Mouse (Mus musculus) liver, adult 2 months (tissue): ENCODE measurements around the gene Adra1d. TPM values are rescaled to one million over a fixed set of nuclear protein-coding genes. Genes with fewer than 3 reads are reported as not detected.

ENCODE experiments used
- DNase-seq: peaks from one replicate; pipeline ENCODE4 v3.0.0-alpha.2; 2011; ENCODE audit warnings: low read depth, low spot score; ENCODE audit errors: extremely low read depth
- H3K27ac ChIP-seq: fragments of 200-500 bp; replicated peaks from 2 replicates; pipeline ENCODE4 v1.5.1; 2012; ENCODE audit warnings: low read depth, mild to moderate bottlenecking, control low read depth, inconsistent platforms, low read length; ENCODE audit not compliant: insufficient read depth
- H3K27me3 ChIP-seq: fragments of 200-500 bp; 2 replicates; pipeline ENCODE4 v1.6.1; 2012; ENCODE audit warnings: mild to moderate bottlenecking, moderate library complexity, low read length, inconsistent platforms; ENCODE audit not compliant: control insufficient read depth, insufficient read depth
- H3K36me3 ChIP-seq: fragments of 200-500 bp; 2 replicates; pipeline ENCODE4 v1.6.1; 2012; ENCODE audit warnings: low read length, inconsistent platforms; ENCODE audit not compliant: control insufficient read depth, insufficient read depth
- H3K4me1 ChIP-seq: fragments of 200-500 bp; 2 replicates; pipeline ENCODE4 v1.6.1; 2011; ENCODE audit warnings: low read length; ENCODE audit not compliant: control insufficient read depth, insufficient read depth
- H3K4me3 ChIP-seq: fragments of 200-500 bp; 2 replicates; pipeline ENCODE4 v1.5.1; 2011; ENCODE audit warnings: low read depth, mild to moderate bottlenecking, control low read depth, low read length, moderate library complexity; ENCODE audit not compliant: insufficient read depth
- H3K79me2 ChIP-seq: fragments of 200-500 bp; 2 replicates; pipeline ENCODE4 v1.6.1; 2012; ENCODE audit warnings: inconsistent platforms, mild to moderate bottlenecking, low read length, moderate library complexity; ENCODE audit not compliant: control insufficient read depth, insufficient read depth
- H3K9ac ChIP-seq: fragments of 200-500 bp; 2 replicates; pipeline ENCODE4 v1.6.1; 2012; ENCODE audit warnings: low read depth, mild to moderate bottlenecking, control low read depth, inconsistent platforms, low read length
- CTCF ChIP-seq: fragments of 200-500 bp; IDR thresholded peaks from 2 replicates; pipeline ENCODE4 v1.5.1; 2011; ENCODE audit warnings: low read depth, low read length, control low read depth
- POLR2A ChIP-seq: fragments of 200-500 bp; IDR thresholded peaks from 2 replicates; pipeline ENCODE4 v1.6.1; 2011; ENCODE audit warnings: low read length, control low read depth; ENCODE audit not compliant: insufficient read depth; ENCODE audit errors: extremely low read depth
- WGBS: fragments of 180-500 bp; shearing (Covaris S2); methylation state at CpG from one replicate; pipeline ENCODE4 v1.1.7; 2018; 5-methylcytosine and 5-hydroxymethylcytosine counted together
- polyA plus RNA-seq: library from polyadenylated mRNA; depleted of rRNA; stranded (reverse); fragments of >200 nt; gene quantifications from 2 replicates; pipeline ENCODE4 v1.2.3, GENCODE M21; 2012
- total RNA-seq: library from RNA; depleted of rRNA; stranded (reverse); fragments of >200 nt; gene quantifications from 2 replicates; pipeline ENCODE4 v1.2.3, GENCODE M21; 2014

Gene Adra1d
- total and polyA plus RNA-seq, 2 experiments, result 0.22 TPM; not detected in 1

DNA sequence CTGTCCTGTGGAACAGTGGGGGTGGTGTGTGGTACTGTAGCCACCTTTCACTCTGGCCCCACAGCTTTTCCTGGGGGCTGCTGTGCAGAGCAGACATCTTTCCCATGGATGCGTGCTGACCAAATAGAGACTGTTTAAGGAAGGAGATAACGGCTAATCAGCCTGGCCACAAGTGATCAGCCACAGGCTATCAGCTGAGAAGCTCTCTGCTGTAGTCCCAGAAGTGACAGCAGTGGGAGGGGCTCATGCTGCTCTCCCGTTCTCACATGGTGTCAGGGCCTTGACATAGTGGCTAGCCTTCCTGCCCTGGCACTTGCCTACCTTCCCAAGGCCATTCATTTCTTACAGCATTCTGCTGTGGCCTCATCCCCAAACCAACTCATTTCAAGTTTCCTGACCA lies 43.3 kb downstream of the Adra1d start:
- Histone ChIP-seq H3K4me3 (no peak overlapping the region), H3K27ac (no peak overlapping the region), H3K36me3 (no peaks in the 10 kb centered on the region), H3K9ac (no peak overlapping the region), H3K79me2 (no peaks in the 10 kb centered on the region), H3K27me3 (no peaks in the 10 kb centered on the region), H3K4me1 (no peaks in the 10 kb centered on the region)
- WGBS, result 56% methylated on average over 3 of the region's 3 CpGs
- DNase-seq, result no peak
- TF ChIP-seq CTCF (no peak), POLR2A (no peak)

DNA sequence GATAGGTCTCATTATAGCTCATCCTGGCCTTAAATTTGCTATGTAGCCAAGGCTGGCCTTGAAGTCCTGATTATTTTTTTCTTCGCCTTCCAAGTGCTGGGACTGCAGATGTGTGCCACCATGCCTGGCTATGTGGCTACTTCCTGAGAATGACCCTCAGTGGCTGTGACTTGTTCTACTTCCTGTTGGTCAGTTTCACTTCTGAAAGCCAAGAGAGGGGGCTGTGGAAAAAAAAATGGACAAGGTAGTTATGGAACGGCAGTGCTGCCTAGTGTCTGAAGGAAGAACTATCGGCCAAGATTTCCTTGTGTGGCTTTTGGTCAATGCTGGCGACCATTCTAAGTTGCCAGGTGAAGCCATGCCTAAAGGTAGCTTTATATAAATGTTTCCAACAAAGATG lies 44.5 kb downstream of the Adra1d start:
- WGBS, result 81% methylated on average over 4 of the region's 4 CpGs
- no peak for DNase-seq
- H3K27ac ChIP-seq, result no peak overlapping the region
- H3K4me3 ChIP-seq, result no peak overlapping the region
- H3K36me3 ChIP-seq, result no peaks in the 10 kb centered on the region
- H3K9ac ChIP-seq, result no peak overlapping the region
- TF ChIP-seq CTCF (no peak), POLR2A (no peak)
- no peaks in the 10 kb centered on the region for H3K27me3 ChIP-seq
- no peaks in the 10 kb centered on the region for H3K79me2 ChIP-seq
- H3K4me1 ChIP-seq, result no peaks in the 10 kb centered on the region

DNA sequence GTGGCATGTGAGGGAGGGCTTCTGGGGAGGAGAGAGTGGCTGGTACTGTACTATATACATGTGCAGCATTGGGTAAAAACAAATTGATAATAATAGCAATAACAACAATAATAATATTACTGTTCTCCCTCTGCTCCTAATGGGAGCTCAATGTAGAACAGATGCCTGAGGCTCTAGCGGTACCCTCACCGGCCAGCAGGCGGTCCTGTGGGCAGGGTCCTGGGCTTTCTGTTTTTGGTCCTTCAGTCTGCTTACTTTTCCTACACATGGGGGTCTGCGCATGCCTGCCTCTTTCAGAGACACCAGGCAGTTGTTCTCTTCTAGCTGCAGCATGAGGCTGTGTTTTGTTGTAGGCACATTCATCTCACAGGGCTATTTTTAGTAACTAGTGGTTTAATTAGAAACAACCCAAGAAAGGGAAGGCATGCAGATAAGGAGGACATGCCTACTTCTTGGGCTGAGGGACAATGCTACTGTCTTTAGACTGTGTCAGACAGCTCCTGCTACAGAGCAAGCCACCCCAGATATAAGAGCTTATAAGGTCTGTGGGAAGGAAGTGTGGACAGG lies 47.9 kb downstream of the Adra1d start:
- Histone ChIP-seq H3K79me2 (no peaks in the 10 kb centered on the region), H3K9ac (no peak overlapping the region), H3K27ac (no peak overlapping the region), H3K4me3 (no peak overlapping the region), H3K4me1 (no peaks in the 10 kb centered on the region), H3K36me3 (no peaks in the 10 kb centered on the region), H3K27me3 (no peaks in the 10 kb centered on the region)
- no peak for DNase-seq
- 90% methylated on average over 4 of the region's 4 CpGs for WGBS
- no peak for TF ChIP-seq POLR2A
- TF ChIP-seq CTCF, result no peak

DNA sequence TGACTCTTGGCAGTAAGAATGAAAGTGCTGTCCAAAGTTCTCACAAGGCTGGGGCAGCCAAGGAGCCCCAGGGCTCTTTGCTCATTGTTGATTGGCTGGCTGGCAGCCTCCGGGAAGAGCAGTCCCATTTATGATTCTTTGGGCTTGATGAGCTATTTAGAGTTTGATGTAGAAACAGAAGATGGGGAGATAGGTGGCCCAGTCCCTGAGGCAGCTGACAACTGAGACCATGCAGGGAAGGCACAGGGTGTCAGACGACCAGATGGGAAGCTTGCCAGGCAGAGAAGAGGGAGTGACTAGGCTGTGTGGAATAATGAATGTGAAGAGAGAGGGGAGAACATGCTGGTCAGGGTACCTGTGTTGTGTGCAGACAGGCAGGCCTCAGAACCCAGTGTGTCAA lies 48.6 kb downstream of the Adra1d start:
- Histone ChIP-seq H3K4me1 (no peaks in the 10 kb centered on the region), H3K4me3 (no peak overlapping the region), H3K36me3 (no peaks in the 10 kb centered on the region), H3K27me3 (no peaks in the 10 kb centered on the region), H3K79me2 (no peaks in the 10 kb centered on the region), H3K9ac (no peak overlapping the region), H3K27ac (no peak overlapping the region)
- WGBS, result 34% methylated on average over 2 of the region's 2 CpGs
- TF ChIP-seq CTCF, result no peak
- no peak for TF ChIP-seq POLR2A
- DNase-seq, result no peak

DNA sequence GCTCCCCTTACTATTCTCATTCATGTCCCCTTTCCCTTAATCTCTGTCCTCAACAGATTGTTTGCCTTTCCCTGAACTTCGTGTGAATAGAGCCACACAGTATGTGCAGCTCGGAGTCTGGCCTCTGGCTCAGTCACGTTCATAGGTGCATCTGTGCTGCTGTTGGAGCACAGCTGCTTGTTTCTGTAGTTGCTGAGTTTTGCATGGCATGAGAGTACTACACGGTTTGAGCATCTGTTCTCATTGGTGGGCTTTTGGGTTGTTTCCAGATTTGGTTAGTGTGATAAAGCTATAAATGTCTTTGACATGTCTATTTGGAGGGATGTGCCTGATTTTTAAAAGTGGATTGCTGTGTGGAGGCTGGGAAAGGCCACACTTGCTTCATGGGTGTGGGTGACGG lies 51.6 kb downstream of the Adra1d start:
- no peaks in the 10 kb centered on the region for H3K36me3 ChIP-seq
- no peaks in the 10 kb centered on the region for H3K79me2 ChIP-seq
- H3K9ac ChIP-seq, result no peak overlapping the region
- H3K4me1 ChIP-seq, result no peaks in the 10 kb centered on the region
- H3K27ac ChIP-seq, result no peak overlapping the region
- no peak for DNase-seq
- 75% methylated on average over 5 of the region's 5 CpGs for WGBS
- TF ChIP-seq POLR2A (no peak), CTCF (no peak)
- no peak overlapping the region for H3K4me3 ChIP-seq
- no peaks in the 10 kb centered on the region for H3K27me3 ChIP-seq

DNA sequence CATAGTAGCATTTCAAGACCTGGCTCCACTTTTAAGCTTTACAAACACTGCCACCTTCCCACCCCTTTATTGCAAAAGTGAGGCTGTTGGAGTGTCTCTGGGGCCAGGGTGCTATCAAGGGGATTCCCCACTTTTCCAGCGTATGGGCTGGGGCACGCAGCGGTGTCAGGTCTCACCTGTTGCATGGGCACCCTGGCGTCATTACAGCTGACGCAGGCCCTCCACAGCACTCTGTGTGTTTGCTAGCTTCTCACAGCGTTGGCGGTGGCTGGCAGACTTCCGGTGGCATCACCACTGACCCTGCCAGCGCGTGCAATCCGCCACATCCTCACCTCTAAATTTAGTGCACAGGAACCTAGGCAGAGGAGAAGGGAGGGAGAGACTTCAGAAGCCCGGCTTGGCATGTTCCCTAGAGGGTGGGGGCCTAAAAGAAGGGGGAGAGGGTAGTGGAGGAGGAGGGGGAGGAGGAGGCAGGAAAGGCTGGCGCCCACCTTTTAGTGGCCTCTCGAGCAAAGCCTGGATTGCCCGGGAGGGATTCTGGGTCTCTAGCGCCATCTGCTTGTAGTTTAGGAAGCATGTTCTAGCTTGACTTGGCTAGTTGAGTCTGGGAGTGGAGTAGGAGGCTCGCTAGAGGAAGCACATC lies 52.3 kb downstream of the Adra1d start:
- Histone ChIP-seq H3K79me2 (no peaks in the 10 kb centered on the region), H3K9ac (no peak overlapping the region), H3K36me3 (no peaks in the 10 kb centered on the region), H3K4me1 (no peaks in the 10 kb centered on the region), H3K4me3 (no peak overlapping the region), H3K27me3 (no peaks in the 10 kb centered on the region), H3K27ac (no peak overlapping the region)
- peak; percentile 81 for TF ChIP-seq CTCF
- no peak for TF ChIP-seq POLR2A
- DNase-seq, result peak; percentile 42
- WGBS, result 7% methylated on average over 17 of the region's 17 CpGs
